Mouse (Mus musculus) c-Kit-positive CD71-positive TER-119-positive erythroid progenitor cells, embryonic 14.5 days (primary cell): ENCODE results near the gene Kmt2c.

Experiments
- DNase-seq: peaks from one replicate; pipeline ENCODE4 v3.0.0-alpha.2; 2013; ENCODE audit warnings: low spot score

The Kmt2c gene

DNA sequence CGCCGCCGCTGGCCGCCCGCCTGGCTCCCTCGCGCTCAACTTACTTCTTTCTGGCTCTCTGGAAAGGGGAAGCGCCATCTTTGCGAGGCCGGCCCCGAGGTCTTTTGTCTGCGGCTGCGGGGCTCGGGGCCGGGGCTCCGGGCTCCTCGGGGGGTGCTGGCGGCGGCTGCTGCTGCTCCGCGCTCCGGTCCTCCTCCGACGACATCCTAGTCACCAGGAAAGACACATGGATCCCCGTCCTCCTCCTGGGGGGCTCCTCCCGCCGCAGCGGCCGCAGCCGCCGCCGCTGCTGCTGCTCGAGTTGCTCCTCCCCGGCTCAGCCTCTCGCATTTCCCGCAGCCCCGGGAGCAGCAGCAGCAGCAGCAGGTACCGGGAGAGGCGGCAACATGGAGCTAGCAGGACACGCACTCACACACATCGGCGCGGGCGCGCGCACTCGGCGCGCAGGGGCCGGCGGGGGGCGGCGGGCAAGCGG, at the start of gene Kmt2c:
TSS of gene Kmt2c (minus strand) at position 438 of the 475 bp plus-strand sequence.
- peak; percentile 64 for DNase-seq

DNA sequence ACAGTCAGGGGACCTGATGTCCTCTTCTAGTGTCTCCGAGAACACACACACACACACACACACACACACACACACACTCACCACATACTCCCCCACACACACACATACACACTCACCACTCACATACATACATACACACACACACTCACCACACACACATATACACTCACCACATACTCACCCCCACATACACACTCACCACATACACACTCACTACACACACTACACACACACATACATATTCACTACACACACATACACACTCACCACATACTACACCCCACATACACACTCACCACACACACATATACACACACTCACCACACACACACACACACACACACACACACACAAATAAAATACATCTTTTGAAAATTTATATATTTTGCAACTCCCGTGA, 48.3 kb upstream of the Kmt2c start:
- no peak for DNase-seq

- no peak for DNase-seq
These were observed 46.0 kb upstream of the Kmt2c start for GRCm38 (mm10) chr5:25544566-25544965.

DNA sequence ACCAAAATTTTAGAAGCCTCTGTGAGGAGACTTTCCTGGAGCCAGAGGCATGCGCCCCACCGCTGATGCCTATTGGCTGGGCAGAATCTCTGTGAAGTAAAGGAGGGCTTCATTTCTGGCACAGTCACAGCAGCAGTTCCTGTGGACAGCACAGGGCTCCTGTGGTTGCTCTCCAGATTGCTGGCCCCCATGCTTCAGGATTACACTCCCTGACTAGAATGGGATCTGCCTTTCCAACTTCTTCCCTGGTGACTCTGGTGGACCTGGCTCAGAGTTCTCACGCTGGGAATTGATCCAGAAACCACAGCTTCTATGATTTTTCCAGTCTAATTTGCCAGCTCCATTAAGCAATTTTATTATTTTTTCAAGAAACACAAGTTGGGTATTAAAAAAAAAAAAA, 45.5 kb upstream of the Kmt2c start:
- DNase-seq: no peak

- DNase-seq: no peak
These were observed 43.1 kb upstream of the Kmt2c start for GRCm38 (mm10) chr5:25541661-25542060.

- no peak for DNase-seq
These were observed 42.3 kb upstream of the Kmt2c start for GRCm38 (mm10) chr5:25540921-25541320.

- no peak for DNase-seq
These were observed 41.8 kb upstream of the Kmt2c start for GRCm38 (mm10) chr5:25540412-25540811.

- peak; percentile 54 for DNase-seq
These were observed 38.4 kb upstream of the Kmt2c start for GRCm38 (mm10) chr5:25536921-25537409.

DNA sequence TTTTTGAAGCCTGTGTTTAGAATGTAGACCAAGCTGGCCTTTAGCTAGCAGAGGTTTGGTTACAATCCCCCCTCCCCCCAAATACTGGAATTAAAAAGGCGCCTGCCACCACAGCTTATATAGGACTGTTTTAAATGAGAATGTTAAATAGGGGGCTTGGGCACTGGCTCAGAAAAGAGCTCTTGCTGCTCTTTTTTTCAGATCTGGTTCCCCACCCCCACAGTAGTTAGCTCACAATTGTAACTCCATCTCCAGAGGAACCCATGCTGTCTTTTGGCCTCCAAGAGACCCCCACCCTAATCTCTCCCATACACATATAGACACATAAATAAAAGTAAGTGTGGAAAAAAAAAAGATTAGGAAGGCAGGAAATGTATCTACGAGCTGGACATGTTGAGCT, 37.9 kb upstream of the Kmt2c start:
- DNase-seq: no peak

DNA sequence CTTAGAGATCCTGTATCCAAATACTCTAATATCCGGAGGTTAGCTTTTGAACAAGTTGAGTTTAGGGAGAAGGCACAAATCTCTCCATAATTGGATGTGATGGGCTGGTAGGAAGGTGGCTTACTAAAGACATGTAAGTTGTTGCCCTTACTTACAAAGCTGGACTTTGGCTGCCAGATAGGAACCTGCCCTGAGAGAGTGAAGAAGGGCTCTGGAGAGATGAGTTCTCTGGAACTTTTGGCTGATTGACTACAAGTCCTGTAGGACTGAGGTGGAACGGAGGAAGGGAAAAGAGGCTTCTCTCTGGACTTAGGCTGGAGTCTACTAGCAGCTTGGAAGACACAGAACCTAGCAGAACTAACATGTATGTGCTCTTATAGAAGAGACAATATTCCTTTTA, 37.0 kb upstream of the Kmt2c start:
- DNase-seq: no peak

DNA sequence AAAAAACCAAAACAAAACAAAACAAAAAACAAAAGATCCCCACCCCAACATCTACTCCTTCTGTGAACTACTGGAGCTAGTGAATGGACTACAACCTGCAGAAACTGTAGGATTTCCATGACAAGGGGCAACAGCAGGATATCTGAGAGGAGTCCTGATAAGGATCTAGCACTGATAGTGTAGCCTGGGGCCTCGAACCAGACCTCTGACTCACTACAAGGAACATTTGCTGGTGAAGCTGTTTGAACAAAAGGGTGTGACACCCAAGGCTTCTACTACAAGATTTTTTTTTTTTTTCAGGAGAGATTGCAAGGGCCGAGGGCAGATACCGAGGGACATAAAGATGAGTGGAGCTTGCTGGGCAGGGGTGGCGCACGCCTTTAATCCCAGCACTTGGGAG, 34.7 kb upstream of the Kmt2c start:
- DNase-seq: no peak

DNA sequence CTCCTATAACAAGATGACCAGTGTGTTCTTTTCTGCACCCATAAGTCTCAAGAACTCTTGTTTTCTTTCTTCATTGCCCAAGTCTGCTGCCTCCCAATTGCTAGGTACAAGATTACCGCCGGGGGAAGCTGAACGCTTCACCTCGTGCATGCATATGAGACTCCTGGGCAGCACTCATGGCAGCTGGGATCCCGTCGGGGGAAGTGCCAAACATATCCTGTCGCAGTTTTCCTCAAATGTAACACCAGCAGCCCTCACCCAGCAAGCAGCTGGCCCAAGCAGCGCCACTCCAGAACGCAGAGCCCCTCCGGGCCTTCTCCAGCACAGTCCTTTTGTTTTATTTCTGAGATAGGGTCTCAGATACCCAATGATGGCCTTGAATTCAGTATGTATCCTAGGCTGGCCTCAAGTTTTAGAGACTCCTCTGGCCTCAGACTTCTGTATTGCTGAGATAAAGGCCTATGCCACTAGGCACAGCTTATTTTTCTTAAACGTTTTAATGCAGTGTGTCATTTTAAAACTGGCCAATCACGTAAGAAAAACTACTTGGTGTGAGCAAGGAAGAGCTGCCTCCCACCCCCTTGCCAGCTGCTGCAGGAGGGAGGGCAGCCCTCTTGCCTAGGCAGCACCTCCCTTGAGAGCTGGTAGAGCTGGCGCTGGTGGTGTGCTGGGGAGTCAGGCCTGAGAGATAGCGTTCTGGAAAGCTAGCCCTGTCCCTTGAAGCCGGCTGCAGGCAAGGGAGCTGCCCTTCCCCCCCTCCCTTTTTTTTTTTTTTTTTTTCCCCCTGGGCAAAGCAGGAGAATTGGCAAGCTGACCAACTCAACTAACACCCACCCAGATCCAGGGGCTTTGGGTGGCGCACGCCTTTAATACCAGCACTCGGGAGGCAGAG, 33.9 kb upstream of the Kmt2c start:
- DNase-seq: peak; percentile 34

- no peak for DNase-seq
These were observed 32.0 kb upstream of the Kmt2c start for GRCm38 (mm10) chr5:25530629-25531028.

DNA sequence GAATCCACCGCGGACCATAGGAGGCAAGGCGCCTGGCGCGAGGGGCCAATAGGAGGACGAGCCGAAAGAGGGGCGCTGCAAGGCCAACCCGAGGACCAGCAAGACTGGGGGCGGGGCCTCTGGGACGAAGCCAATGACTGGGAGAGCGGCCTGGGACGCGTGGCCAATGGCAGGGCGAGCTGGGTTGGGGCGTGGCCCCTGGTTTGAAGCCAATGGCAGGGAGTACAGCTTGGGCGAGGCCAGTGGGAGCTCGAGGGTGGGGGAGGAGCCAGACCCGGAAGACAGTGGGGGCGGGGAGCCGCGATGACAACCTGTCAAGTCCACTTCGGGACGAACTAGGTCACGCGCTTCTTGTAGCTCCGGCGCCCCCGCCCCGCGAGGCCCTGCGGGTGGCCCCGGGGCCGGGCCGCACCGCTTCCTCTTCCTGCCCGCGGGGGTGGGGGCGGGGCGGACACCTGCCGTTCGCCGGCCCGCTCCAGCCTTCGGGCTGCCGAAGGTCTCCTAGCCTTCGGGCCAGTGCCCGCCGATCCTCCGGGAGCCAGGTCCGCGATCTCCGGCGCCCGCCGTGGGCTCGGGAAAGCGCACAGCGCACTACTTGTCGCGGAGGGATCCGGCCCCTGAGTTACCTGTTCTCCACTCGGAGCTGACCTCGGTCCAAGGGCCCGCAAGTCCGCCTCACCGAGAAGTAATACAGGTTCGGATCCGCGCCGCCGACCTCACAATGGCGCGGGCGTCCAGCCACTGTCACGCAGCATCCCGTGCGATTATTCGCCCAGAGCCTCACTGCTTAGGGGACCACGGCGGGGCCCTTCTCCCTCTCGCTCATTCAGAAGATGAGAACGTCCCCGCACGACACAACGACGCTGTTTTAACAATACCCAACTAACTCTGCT, 31.2 kb upstream of the Kmt2c start:
- peak; percentile 100 for DNase-seq

DNA sequence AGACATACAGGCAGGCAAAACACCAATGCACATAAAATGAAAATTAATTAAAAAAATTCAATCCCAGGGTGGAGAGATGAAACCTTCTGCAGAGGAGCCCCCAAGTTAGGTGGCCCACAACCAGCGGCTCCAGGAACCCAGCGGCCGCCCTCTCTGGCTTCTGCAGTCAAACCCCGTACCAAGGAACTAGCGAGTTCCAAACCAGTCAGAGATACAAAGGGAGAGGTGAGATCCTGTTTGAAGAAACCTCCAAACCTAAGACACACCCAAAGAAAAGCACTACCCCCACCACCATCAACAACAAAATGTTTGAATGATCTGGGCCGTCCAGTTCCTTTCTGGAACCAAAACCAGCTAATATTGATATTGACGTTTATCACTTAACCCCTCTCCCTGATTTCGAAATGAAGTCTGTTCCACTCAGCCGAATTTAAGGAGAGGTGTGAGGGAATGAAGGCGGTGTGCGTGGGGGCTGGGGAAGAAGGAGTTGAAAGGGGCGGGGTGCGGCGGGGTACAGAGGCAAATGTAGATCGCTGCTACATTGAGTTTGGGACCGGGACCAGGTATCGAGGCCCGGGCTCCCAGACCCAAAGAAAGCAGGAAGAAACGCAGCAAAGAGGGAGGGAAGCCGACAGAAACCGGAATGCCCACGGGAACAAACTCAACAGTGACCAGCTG, 30.4 kb upstream of the Kmt2c start:
- DNase-seq: peak; percentile 13

GRCm38 (mm10) chr5:25527971-25528370, 29.4 kb upstream of the Kmt2c start:
- no peak for DNase-seq

GRCm38 (mm10) chr5:25526926-25527325, 28.3 kb upstream of the Kmt2c start:
- no peak for DNase-seq

DNA sequence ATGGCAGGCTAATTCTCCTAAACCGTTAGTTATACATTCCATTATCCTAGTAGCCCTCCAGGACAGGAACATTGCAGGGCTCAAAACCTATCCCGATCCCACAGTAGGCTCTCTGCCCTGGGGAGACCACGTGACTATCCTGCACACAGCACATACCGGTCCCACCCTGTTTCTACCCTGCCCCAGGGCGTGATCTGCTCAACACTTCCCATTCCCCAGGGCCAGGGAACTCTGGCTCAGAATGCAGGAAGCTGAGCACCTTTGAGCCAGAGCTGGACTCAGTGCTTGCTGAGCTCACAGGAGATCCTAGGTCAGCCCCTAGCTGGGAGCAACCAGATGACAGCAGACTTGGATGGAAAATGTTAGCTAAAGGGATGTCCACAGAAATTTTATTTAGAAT, 27.5 kb upstream of the Kmt2c start:
- no peak for DNase-seq

DNA sequence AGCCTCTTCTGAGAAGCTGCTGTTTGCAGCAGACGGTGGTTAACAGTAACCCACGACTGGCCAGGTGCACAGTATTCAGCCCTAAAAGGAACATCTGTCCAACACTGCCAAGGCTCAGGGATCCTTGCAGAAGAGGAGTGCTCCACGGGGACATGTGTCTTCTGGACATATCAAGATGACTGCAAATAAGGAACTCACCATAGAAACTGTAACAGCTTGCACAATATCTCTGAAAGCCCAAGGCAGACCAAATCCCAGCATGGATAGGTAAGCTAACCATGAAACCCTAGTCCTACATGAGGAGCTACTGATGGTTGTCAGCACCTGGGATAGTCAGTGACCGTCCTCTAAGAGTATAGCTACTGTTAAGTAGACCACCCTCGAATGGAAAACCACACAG, 22.9 kb upstream of the Kmt2c start:
- no peak for DNase-seq

DNA sequence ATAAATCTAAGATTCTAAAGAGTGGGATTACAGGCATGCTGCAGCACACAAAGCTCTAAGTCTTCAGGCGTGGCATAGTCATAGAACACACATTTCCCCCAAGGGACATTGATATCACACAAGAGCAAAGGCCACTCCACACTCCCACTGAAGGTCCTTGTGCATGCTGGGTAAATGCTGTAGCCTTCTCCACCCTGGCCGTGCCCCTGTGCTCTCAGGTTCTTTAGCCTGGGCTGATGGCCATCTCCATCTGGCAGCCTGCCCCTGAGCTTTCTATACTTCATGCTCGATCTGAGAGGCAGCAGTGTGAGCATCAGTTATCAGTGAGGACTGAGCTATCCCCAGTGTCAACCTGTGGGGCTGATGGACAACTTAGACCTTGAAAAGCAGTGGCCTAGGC, 21.2 kb upstream of the Kmt2c start:
- DNase-seq: no peak

- no peak for DNase-seq
These were observed 19.0 kb upstream of the Kmt2c start for GRCm38 (mm10) chr5:25517550-25517949.

GRCm38 (mm10) chr5:25516301-25516895, 17.8 kb upstream of the Kmt2c start:
- DNase-seq: no peak
